Mouse (Mus musculus) retina, postnatal 1 day (tissue): ENCODE results near the gene Vmn1r228.

Source experiments
- DNase-seq: peaks from one replicate; pipeline ENCODE4 v3.0.0-alpha.2; 2012

Gene Vmn1r228

DNA sequence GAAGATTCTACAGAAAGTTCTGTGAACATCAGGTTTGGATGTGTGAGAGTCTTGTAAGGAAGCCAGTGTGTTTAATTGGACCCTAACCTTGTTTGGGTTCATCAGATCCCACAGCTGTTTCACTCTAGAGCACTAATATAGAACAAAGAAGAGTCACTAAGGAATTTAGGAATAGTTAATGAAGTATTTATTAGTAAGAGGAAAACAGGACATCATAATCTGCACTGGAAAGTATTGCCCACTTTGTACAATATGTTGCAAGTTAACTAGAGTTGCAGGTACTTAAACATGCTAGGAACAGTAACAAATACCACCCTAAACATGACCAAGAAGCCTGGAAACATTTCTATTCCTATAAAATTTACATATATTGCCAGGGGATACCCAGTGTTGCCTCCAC is at the start of gene Vmn1r228:
Gene Vmn1r228, minus strand, starts transcription at position 101 of the 400 bp plus-strand sequence.
- DNase-seq: no peak

DNA sequence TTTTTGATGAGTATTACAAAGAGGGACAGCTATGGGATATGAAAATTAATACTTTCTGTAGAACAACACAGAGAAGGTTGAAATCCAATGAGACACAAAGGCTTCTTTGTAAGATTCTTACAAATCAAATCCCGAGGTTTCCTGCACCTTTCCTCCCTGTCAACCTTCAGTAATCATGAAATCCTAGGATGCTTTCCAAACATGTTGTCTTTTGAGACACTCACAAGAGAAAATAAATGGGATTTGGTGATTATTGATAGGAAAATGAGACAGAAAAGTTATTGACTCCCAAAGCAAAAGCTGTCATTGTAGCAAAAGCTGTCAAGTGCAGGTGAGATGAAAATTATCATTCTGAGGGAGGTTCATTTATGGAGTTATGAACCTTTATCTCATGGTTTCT is 25.3 kb upstream of the Vmn1r228 start, which contains the start of gene Vmn1r229:
Gene Vmn1r229, plus strand, starts transcription at position 301 of the 400 bp plus-strand sequence.
- no peak for DNase-seq

DNA sequence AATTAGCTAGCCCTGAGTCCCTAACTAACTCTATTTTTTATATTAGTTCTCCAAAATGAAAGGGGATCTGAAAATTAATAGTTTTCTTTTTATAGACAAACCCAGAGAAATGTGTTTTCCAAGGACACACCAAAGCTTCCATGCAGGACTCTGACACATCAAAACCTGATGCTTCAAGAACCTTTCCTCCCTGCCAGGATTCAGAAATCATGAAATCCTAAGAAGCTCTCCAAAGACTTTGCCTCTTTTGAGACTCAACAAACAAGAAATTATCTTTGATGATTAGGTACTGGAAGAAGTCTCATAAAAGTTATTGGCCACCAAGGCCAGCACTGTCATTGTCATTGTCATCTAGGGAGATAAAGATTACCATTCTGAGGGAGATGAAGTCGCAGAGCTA is 56.4 kb downstream of the Vmn1r228 start, which contains the start of gene Vmn1r227:
Gene Vmn1r227, plus strand, starts transcription at position 301 of the 400 bp plus-strand sequence.
- no peak for DNase-seq
